Mouse (Mus musculus) MN1 (cell line): ENCODE measurements around the gene Adamtsl3.

Source experiments
- DNase-seq: peaks from one replicate; pipeline ENCODE4 v3.0.0-alpha.2; 2016; ENCODE audit warnings: low spot score

Adamtsl3 gene

DNA sequence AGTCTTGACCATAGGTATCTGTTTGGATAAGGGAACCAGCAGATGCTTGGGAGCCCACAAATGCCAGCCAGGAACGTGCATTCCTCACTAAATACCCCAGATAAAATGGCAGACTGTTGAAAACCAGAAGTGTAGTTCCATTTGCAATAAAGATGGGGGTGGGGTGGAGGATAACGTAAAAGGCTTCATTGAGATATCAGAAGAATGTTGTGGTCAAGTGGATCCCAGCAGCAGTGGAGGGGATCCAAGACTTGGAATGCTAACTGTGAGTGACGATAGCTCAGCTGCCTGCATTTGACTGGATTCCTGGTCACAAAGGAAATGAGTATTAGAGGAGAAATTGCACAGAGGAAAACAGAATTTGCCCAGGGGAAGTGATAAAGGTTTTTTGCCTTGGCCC lies 87.1 kb downstream of the Adamtsl3 start:
- no peak for DNase-seq

DNA sequence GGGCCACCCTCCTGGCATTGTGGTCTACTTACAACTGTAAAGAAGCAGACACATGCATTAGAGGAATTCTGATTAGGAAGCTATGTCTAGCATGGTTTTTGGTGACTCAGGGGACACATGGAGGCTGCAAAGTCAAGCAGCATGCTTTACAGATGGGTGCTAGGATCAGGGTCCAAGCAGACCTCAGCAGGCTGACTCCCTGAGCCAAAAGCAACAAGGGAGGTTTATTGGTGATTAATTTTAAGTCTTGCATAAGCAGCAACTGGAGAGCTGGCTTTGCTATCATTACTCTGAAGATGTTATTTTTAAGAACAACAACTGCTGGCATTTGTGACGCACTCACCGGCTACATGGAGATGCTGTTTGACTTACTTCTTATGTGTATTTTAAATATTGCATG lies 88.1 kb downstream of the Adamtsl3 start:
- no peak for DNase-seq

DNA sequence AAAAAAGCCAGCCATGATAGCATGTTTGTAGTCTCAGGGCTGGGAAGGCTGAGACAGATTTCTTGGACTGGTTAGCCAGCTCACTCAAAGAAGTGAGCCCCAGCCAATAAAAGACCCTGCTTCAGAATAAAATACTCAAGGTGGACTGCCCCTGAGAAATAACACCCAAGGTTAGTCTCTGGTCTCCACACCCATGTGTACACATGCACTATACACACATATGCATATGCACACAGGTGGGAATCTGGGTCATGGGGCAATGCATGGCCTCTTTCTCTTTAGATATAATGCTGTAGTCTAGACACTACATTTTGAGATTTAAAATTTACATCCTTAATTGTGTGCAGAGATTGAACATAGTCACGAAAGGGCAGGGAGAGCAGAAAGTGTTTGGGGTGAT lies 88.8 kb downstream of the Adamtsl3 start:
- DNase-seq, result no peak

DNA sequence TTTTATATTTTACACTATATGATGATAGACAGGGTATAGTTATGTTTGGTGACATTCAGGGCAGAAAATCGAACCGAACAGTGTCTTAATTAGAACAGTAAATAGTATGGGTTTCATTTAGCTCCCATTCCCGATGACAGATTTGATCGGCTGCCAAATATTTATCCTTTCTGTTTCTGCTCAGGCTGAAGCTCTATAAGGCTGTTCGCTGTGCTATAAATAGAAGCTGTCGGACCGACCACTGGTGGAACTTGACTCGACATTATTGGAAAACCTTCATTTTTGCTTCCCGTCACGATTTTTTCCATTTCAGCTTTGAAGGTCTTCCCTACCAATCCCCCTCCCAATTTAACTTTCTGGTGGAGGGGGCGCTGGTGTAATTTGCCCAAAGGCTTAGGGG lies 89.9 kb downstream of the Adamtsl3 start:
- DNase-seq, result no peak

DNA sequence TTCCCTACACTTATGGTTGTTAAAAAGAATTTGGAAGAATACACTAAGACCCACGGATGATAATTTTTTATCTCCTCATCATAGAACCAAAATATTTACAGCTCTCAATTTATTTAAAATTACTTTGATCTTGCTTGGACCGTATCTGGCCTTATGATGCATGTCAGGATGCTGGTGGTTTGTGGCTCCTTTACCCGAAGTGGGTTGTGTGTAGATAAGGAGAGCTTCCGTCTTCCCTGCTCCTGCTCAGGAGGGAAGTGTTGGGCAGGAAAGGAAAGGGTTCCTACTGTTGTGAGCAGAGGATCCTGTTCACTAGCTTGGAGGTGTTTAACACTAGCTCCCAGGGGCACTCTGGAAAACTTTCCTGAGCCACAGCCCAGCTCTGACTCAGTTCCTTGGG lies 94.0 kb downstream of the Adamtsl3 start:
- DNase-seq, result no peak

DNA sequence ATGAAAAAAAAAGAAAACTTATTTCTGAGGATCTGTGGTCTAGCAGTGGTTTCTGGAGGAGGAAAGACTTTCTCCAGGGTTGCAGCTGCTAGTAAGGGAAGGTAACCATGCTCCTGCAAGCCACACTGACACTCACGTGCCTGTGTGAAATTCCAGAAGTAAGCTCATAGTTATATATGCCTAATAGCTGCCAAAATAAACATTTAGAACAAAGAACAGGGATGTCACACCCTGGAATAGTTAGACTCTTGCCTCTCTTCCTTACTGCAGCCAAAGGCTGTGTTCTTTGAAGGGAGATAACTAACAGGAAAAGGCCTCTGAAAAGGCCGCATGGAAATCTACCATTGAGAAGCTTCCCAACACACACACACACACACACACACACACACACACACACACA lies 96.1 kb downstream of the Adamtsl3 start:
- DNase-seq, result no peak

DNA sequence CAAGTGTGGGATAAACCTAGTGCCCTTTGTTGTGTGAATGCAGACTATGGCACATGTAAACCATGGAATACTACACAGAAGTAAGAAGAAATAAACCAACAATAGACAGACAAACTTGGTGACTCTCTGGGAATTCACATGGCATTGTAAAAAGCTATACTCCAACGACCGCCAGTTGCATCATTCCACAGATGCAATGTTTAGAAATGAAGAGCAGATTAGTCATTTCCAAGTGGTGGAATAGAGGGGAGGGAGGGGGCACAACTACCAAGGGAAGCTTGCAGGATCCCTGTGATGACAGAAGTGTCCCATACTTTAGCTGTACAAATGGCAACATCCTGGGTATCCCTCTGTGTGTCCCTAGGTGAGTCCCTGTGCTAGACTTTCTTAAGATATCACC lies 97.7 kb downstream of the Adamtsl3 start:
- DNase-seq, result no peak

DNA sequence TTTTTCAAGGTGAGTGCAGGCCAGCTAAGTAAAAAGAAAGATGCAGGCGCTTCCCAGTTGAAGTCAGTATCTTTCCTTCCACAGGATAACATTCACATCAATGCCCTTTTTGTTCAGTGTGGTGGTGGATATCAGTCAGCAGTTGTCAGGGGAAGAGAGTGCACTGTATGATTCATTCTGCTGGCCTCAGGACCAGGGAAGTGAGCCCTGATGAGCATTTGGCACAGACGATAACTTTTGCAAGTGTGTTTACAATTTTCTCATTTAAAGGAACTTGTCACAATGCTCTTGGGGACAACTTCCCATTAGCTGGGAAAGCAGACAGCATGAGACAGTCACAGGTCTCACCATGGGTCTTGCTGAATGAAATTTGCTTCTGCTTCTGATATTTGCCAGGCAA lies 122.9 kb downstream of the Adamtsl3 start:
- no peak for DNase-seq

DNA sequence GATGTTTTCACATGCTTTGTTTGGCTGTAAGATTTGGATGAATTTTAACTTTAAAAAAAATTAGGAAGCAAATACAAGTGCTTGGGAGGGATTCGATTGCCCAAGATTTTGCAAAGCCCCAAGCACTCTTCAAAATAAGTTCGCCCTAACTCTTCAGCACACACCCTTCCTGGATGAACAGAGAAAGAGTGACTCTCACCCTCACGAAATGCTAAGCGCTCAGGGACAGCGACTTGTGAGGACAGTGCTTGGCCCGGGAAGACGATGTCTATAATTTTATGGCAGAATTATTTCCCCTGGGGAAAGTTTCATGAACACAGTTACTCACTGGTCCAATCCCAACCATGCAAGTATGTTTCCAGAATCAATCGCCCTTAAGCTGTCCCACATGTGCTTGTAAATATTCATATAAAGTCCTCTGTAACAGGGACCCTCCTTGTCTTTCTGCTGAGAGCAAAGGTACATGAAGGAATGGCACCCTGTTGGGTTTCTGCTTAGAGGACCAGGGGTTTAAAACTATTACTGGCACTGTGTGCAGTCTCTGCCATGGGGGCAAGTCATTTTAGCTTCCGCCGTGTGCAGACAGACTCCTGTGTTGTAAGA lies 127.5 kb downstream of the Adamtsl3 start:
- DNase-seq, result no peak

DNA sequence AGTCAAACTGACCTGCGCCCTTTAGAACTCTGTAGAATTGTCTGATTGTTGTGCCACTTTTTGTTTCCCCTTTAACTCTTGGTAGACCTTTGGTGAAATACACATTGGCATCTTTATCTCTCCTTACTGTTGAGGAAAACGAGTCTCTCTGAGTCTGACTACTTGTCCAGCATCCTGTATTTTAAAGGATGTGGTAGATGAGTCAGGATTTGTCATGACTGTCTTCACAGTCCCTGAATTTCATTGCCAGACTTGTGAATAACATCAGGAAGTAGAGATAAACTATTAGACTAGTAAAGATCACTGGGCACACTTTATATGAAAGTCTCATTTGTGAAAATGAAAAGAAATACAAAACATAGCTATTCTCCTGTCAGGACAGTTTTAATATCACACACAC lies 128.9 kb downstream of the Adamtsl3 start:
- DNase-seq, result no peak

DNA sequence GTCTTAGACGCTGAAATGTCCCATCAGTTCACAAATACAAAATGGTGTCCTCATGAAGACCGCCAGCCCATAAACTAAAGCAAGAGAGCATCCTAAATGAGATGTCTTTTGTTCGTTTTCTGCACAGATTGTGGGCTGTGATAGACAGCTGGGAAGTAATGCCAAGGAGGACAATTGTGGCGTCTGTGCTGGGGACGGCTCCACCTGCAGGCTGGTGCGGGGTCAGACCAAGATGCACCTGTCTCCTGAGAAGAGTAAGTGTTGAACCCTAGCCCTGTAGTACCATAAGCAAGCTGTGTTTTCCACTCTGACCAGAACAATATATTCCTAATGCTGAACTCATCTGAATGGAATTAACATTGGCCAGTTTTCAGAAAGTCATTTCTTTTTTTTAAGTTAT lies 129.9 kb downstream of the Adamtsl3 start:
- no peak for DNase-seq

DNA sequence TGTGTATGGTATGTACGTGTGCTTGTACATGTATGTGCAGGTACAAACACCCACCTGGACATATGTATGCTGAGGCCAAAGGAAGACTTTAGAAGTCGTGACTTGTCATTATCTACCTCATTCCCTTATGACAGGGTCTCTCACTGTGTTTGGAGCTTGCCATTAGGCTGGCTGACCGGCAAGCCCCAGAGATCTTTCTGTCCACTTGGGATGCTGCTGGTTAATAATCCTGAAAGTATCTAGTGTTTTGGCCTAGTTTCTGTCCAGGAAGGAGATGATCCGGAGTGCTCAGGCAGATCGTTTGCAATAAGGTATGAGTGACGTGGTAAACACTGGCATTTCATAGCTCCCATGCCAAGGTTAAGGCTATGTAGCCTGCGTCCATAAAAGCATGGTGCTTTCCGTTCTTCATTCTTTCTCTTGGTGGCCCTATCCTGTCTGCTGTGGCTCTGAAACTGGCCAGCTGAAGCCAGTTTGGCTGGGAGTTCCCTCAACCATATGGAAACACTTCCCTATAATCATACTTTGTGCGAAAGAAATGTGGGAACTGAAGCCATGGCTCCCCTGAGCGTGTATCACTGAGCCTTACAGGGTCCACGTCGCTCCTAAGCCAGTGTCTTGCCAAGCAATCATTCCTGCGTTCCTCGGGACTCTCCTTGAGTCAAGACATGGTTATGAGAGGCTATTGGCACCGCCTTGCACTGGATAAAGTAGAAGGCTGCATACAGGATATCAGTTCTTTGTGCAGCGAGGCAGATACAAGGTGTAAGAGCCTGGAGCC lies 141.1 kb downstream of the Adamtsl3 start:
- DNase-seq, result no peak

DNA sequence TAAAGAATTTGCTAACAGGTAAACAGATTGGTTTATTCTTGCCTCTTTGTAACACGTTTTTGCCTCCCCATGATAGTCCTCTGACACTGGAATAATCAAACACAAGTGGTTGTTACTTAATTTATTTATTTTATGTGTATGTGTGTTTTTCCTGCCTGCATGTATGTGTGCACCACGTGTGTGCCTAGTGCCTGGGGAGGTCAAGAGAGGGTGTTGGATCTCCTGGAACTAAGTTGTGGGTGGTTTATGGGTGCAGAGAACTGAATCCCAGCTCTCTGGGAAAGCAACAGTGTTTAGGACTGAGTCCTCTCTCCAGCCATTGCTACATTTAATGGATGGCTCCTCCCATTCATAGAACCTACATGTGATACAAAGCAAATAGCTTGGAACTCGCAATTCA lies 143.0 kb downstream of the Adamtsl3 start:
- no peak for DNase-seq

DNA sequence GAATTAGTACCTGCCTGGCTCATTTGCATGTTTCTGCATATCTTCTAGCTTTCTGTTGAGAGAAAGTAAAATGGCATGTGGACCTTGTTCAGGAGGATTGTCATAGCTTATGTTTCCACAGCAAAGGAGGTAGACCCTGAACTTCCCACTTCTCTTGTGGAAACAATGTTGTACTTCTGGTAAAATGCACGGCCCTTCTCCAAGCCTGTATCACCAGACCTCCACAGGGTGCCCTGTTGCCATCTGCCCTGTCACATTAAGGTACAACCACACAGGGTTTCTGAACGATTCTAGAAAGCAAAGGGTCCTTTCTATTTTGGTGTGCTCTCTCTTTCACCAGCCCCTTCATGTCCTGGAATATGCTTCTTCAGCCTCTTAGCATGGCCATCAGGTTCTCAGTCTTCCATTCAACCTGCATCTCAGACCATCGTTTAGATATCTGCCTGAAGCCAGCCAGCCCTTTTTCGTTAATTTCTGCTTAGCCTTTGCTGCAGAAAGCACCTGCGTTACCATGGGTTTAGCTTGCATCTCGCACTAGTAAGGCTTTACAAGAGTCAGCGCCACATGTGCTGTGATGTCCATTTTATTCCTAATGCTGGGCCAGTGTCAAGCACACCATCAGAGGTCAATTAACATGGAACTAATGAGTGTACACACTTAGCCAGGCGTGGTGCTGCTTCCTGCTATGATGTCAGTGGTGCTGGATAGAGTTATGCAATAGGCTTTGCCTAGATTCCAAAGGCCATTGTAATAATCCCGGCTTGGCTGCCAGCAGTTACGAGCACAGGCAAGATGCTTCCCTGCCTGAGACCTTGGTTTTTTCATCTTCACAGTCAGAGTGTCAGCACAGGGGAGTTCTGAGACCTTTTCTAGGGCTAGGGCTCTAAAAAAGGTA lies 143.6 kb downstream of the Adamtsl3 start:
- no peak for DNase-seq

DNA sequence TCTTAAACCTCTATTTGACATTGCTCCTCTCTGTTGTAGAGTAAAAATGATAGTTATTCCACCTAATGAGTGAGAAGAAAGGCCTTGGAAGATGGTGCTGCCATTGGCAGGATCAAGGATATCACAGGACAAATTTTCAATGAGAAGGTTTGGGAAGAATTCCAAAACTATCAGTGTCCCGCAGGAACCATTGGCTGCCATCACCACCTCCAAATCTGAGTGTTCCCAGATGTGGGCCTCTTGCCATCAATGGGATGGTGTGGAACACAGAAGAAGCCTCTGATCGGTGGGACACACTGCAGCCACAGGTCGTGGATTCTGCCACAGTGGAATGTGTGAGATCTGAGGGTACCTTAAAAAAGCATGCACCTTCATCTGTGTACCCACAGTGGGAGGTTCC lies 147.9 kb downstream of the Adamtsl3 start:
- DNase-seq, result no peak

DNA sequence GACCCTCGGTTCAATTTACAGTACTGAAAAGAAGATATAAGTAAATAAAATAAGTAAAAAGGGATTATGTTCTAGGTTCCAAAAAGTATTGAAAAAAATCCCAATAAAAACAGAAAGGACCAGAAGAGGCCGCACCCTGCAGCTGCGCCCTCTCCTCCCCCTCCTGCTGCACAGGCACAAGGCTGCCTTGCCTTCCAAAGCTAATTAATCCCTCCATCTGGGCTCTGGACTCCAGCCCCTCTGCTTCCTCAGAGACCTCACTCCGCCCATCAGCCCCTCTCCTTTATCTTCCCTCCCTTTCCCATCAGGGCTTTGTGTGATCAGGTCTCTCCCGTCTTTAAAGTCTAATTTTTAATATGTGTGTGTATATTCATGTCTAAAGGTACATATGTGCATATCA lies 149.3 kb downstream of the Adamtsl3 start:
- DNase-seq, result no peak

DNA sequence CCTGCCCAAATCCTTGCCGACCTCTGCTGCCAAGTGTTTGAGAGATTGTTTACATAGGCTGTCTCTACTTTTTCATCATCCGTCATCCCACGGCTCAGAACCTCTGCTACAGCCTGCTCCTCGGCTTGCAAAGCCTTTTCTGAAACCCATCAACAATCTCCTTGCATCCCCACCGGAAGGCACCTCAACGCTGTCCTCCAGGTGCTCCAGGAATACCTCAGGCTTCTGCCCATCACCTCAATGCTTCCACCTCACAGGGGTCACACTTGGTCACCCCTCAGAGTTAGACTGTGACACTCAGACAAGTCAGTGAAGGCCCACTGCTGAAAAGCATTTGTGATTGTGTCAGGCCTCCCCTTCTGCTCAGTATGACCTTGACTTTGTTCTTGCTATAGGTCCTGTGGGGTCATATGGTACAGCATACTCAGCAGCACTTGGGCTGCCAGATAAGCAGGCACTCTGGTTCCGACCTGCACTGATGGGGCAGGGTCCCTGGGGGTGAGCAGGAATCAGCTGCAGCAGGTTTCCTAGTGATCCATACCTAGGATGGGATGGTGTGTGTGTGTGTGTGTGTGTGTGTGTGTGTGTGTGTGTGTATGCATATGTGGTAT lies 150.0 kb downstream of the Adamtsl3 start:
- DNase-seq, result no peak

DNA sequence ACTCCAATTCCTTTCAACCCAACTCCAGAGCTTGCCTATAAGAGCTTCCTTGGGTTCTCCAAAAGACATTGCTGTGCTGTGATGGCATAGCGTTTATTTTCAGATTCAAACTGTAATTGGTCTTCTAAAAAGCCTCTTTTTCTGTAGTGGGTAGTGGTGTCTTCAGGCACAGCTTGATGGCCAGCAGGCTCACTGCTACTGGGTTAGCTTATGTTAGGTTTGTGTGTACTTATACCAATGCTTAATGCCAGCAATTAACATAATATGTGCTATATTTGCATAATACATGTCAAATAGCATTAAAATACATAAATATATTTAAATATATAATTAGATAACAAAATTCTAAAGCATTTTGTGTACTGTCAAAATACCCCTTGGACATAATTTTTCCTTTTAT lies 155.5 kb downstream of the Adamtsl3 start:
- no peak for DNase-seq

DNA sequence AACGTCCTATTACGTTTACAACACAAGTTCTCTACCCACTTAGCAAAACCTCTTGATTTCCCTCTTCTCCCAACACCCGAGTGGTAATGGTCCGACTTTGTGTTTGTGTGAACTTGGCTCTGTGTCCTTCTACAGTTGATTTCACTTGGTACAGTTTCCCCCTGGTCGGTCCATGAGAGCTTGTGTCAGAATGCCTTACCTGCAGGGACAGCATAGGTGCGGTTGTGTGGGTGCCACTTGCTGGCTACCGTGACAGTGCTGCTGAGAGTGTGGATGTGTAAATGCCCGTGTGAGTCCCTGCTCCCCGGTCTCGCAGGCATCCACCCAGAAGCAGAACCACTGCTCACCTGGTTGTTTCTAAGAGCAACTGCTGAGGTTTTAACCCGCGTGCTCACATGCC lies 157.4 kb downstream of the Adamtsl3 start:
- DNase-seq, result no peak

DNA sequence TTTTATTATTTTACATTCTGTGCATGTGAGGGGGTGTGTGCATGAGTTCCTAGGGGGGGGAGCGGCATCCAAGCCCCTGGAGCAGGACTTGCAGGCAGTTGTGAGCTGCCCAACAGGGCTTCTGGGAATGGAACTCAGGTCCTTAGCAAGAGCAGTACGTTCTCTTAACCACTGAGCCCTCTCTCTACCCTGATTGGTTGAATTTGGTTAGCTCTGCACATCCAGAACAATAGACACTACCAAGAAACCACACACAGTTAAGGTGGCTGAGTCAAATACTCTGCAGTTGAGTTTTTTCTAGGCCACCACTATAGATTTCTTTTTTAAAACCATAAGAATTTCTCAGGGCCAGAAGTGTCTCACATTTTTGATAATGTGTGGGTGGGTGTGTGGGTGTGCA lies 158.7 kb downstream of the Adamtsl3 start:
- DNase-seq, result no peak

DNA sequence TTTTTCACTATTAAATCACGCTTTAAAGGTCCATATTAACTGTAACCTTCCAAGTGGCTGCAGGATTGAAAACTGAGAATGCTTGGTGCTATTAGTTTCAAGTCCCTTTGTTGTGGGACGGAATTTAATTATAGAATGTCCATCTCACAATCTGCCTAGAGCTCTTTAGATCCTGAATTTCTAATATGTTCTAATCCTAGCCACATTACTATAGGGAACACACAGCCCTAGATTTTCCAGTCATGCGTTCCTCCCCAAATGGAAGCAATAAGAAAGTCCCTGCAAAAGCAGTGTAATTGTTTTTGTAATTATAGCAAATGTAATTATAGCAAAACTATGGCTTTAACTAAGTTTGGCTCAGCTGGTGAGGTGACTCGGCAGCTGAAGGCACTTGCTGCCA lies 161.6 kb downstream of the Adamtsl3 start:
- DNase-seq, result no peak

DNA sequence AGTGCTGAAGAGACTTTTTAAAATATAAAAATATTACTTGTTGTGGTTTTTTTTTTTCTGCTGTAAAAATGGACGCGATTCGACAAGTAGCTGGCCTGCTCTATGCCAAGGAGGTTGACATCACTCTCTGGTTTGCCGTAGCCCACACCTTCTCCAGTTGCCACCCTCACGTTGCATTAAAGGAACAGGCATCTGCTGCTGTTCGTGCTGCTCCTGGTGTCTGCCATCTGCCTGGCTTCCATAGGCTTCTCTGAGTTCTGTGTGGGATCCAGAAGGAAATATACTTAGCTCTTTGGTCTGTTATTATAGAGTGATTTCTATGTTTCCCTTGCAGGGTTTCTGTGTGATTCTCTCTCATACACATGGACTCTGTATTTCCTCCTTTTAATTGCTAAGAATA lies 165.8 kb downstream of the Adamtsl3 start:
- no peak for DNase-seq

DNA sequence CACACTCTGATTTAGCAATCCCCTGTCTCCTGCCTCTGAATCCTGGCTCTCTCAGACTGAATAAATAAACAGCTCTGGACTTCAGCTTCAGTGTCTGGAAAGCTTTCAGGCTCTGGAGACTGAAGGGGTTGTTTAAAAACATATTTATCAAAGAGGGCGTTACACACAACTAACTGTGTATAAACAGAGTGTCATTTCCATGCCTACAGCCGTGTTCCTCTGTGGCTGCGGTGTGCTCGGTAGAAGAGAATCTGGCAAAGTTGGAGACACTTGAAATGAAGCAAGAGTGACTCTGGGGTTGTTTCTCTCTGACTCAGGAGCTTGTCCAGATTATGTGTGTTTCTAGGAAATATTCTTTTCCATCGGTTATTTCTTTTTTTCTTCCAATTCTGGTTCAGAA lies 167.0 kb downstream of the Adamtsl3 start:
- no peak for DNase-seq
